Mouse (Mus musculus) adrenal gland, postnatal 25 days (tissue): ENCODE measurements at regions not wholly inside any gene's neighbourhood (a gene's known extent, or its start where the extent isn't known, plus 50 kb on each side); places are given as distances from the start of the nearest gene placed in this dataset.
"Not testable (repeated sequence)": the region's sequence is repeated elsewhere in the genome, so short reads cannot be mapped to it uniquely, and the experiment has no call there.

ENCODE experiments used
- DNase-seq: peaks from one replicate; pipeline ENCODE4 v3.0.0; 2021; ENCODE audit warnings: mixed read lengths

DNA sequence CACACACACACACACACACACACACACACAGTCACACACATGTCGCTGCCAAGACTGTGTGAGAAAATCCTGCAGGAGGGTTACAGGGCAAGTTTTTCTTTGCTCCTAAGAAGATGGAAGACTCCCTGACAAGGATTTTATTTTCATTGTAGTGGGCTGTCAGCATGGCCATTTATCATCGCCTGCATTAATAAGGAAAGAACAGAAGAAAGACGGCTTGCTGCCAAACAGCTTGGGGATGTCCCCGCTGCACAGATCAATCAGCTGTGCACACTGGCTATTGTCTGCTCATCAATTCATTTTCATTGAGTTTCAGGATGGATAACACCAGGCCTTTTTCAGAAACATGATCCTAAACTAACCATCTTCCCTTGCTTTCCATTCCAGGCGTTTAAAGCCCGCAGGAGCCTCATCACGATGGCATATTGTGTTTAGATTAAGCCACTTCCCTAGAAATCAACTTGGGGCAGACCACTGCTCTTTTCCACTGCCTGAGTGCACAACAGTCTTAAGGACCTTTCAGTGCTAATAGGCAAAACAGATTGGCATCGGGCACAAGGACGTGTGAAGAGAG is 213.1 kb upstream of the Crbn start:
- peak; percentile 1 for DNase-seq

DNA sequence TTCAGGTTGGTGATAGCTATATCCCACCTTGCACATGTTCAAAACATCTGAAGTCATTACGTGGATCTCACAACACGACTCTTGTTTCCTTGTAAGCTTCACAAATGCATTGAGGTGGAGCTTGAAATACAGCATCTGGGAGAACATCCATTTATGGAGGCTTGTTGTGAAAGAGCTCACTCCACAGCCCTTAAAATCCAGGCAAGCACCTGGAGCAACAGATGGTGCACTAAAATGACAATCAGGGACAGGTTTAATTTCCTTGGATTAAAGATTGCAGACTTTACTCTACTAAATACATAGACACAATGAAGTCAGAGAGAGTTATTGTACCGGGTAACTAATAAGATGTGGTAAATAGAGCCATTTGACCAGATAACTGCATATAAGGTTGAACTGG is 219.2 kb upstream of the Crbn start:
- DNase-seq: no peak

- DNase-seq: no peak
Measured at GRCm38 (mm10) chr6:107045177-107045576, 245.3 kb upstream of the Crbn start.

DNA sequence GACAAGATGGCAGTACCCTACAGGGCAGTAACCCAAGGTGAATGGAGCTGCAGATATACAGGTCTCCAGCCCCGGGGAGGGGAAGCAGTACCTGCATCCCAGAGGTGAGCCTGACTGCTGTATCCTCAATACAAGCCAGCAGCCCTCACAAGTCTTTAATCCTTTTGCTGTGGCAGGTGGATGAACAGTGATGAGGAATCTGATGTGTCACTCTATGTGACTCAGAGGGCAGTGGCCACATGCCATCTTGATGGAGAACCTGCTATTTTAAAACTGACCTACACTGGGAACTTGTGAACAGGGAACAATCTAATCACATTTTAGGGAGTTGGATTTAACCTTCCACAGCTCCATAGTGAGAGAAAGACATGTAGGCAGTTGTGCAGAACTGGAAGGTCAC is 251.7 kb upstream of the Crbn start:
- peak; percentile 40 for DNase-seq

- DNase-seq: no peak
Measured at GRCm38 (mm10) chr6:107052180-107052579, 252.3 kb upstream of the Crbn start.

DNA sequence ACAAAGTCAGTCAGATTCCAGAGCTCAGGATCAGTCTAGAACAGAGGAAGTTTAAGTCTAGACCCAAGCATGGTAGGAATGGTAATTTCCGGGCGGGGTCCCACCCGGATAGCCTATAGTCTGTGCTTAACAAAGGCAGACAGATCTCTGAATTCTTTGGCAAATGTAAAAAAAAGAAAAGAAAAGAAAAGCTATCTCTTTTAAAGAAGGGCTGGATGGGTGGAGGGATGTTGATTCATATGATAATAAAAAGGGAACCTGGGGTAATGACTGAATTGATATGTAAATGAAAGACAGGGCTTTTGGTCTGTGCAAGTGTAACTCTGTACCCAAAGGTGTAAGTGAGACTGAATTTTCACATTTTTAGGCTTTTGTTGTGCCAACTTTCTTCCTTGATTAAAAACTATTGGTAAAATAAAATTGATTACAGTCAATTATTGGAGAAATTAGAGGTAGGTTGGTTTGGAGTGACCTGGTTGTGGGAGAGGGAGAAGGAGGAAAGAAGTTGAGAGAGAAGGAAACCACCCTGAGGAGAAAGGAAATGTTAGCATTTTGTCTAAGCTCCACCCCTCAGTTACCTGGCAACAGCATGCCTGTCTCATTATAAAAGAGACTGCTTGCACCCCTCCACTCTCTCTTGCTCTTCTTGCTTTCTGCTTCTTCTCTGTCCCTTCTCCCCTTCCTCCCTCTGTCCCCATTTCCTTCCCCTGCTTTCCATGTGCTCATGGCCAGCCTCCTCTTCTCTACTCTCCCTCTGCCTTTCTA is 259.3 kb upstream of the Crbn start:
- no peak for DNase-seq

DNA sequence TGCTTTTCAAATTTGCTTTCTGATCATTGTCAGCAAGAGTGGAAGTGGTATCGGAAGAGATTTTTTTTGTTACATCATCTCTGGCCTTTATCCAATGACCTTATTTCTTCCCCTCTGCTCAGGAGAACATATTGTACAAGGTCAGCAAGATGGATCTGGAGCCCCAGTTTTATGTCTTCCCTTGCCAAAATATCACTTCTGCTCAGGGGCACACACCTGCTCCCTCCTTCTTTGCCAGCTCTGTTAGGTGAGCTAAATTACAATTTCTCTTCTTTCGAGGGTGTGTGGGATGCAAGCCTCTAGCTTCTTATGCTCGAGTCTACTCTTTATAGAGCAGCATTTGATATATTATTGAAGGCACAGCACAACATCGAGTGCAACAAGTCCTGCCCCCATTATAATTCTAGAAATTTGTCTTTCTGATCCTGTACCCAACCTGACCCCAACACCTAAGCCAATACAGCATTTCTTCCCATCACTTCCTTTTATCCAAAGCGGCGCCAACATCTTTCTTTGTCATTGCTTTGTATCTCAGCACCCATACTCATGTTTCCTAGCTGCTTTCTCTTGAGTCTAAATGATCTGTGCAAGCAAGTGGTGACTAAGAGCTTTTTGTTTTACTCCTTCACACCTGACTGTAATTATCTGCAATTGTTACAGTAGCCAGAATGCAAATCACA is 263.1 kb upstream of the Crbn start:
- no peak for DNase-seq

DNA sequence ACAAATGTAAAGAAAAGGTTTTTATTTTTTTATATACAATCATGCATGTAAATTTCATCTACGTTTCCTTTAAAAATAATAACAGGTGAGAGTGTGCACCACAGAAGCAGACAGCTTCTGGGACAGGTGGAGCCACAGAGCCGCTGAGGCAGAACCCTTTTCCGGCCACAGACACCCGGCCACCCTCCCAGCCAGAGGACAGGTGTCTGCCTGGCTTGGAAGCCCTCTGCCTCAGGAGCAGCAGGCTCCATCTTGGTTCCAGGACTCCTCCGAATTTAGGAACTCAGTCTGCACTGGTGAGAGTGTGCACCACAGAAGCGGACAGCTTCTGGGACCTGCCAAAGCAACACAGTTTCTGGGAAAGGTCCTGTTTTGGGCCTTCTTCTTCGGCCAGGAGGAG is 270.6 kb upstream of the Crbn start:
- DNase-seq: no peak

DNA sequence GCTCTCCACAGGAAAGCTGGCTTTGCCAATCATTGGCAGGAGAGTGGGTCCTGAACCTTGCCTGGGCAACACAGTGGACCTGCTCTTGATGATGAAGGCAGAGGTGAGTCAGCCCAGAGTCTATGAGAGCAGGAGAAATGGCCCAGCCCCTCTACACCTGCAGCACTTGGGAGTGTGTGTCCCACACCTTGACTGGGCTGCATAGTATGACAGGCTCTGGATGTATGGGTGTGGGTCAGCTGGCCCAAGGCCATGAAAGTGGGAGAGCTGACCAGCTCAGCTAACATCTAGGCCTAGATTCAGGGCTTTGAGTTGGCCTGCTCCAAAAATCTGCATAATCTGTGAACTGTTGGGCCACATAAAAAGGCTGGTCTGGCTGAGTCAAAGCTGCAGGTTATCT is 292.7 kb upstream of the Crbn start:
- DNase-seq: no peak

DNA sequence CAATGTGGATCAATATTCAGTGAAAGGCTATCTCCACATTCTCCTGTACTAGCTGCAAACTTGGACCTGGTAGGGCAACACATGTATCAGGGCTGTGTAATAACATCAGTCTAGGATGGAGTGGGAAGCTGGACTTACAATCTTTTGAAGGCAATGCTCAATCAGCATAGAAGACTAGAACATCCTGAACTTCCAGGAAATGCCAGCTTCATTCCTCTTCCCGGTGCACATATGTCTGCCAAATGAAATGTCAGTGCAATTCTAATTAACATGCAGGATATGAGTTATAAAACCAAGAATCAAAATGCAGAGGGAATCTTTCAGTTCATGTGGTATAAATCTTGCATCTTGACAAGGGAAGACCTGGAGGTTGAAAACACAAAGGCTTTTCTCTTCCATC is 328.8 kb upstream of the Crbn start:
- DNase-seq: no peak

GRCm38 (mm10) chr6:107167736-107168491 is 361.7 kb upstream of the Lrrn1 start:
- no peak for DNase-seq

GRCm38 (mm10) chr6:107218309-107218708 is 311.3 kb upstream of the Lrrn1 start:
- DNase-seq: no peak

- no peak for DNase-seq
Measured at GRCm38 (mm10) chr6:107218721-107219120, 310.8 kb upstream of the Lrrn1 start.

GRCm38 (mm10) chr6:107222602-107223001 is 307.0 kb upstream of the Lrrn1 start:
- DNase-seq: no peak

DNA sequence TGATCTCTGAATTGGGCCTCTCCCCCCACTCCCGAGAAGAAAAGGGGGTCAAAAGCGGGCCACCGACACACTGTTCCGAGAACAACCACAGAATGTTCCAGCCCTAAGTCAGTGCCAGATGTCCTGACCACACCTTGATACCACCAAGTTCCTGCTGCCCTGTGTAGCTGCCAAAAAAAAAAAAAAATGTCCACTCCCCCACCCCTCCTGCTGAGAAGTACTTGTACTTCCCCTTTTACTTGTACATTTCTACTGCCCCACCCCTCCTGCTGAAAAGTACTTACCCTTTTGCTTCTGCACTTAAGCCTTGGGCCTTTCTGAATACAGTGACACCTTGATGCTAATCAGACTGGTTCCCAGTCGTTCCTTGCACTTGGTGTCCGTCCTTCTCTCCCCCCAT is 299.7 kb upstream of the Lrrn1 start:
- DNase-seq: not testable (repeated sequence)

DNA sequence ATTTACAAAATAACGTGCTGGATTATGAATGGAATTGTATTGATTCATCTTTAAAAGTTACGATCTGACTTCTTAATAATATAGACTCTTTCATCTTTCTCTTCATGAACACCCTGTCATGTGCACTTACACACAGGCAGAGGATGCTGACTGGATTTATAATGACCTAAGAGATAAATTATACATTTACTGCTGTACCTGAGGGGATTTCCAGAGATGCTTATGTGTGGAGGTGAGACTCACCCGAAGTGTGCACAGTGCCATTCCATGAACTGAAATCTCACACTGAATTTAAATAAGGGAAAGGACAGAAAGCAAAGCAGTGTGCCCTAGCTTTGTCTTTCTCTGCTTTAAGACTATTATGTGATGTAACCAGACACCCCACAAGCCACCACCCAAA is 291.9 kb upstream of the Lrrn1 start:
- no peak for DNase-seq

DNA sequence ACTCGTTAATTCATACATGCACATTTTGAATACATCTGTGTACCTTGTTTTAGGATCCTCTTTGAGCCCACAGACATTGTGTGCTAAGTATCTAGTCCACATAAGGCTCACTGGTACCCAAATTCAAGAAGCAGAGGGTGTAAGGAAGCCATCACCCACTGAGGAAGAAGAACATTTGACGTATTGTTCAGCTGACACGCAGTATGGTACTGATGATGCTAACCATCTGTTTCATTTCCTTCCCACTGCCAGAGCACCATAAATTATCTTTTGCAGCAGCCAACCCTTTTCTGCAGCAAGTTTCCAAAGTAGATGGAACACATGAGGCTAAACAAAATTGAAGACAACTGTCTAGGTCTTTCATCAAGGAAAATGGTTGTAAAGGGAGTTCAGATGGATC is 285.6 kb upstream of the Lrrn1 start:
- no peak for DNase-seq

DNA sequence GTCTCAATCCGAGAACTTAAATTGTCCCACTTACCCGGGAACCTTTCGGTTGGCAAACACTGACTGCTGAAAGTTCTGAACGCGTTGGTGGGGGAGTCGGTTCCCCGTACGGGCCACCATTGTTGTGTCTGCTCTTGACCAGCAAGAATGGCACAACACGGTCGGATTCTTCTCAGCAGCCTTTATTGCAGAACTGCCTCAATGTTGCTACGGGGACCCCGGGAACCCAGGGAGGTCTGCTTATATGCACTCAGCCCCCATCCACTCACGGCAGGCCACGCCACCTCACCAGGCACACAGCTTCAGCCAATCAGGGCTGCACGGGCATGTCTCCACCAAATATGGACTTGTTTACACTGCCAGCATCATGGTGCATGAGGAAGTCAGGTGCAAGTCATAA is 249.2 kb upstream of the Lrrn1 start:
- DNase-seq: no peak

DNA sequence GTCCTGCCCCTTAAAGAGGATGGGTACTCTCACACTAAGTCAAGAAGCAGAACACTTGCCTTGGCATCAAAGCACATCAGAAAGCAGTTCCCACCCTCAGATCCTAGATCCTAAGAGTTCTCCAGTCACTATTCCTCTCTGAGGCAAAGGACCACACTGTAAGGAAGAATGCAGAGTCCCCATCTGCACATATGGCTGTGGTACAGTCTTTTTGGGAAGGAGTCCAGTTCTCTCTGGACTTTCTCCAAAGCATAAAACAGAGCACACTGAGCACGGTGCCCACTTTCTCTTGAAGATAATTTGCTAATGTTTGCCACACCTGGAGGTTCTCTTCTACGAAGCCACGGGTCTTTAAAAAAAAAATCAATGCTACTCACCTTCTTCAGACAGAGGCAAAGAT is 238.7 kb upstream of the Lrrn1 start:
- DNase-seq: no peak

DNA sequence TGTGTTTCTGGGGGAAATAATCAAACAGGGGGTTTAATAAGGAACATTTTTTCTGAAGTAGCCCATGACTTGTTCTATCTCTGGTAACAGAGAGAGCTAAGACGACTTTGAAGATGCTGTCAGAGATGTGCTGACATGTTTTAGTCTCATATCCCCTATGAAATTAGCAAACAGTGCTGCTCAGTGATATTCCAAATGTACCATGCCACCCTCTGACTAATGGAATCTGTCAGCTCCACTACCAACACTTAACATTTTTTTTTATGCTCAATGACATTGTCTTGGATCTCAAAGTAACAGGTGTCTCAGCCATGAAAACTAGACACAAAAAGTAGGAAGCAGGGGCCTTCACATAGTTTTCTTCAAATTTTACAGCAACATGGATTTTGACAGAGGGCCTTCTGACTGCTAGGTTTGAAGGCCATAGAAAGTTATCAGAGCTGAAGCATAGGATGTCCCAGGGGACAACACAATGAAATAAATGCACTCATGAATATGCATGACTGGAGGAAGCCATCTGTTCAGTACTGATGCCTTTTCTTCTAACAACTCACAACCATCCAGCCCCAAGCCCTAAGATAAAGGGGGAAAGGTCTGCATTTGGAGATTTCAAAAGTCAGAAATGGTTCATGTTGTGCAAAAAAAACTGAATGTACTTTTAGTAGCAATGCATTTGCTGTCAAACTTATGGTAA is 225.7 kb upstream of the Lrrn1 start:
- no peak for DNase-seq

DNA sequence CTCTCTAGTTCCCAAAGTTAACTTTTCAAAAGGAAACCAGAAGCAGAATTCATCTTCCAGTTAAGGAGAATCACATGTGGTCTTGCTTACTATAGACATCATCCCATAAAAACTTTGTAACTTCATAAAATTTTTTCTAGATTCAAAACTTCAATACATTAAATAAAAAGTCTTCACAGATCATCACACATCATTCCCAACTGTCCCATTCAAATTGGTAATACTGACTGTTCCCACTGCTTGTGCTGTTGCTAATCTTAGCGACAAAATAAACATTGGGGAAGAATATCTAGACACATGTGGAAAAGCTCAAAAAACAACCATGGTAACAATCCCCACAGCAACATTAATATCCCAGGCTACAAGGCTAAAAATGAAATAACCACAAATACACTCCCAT is 210.0 kb upstream of the Lrrn1 start:
- no peak for DNase-seq

GRCm38 (mm10) chr6:107350503-107350902 is 179.1 kb upstream of the Lrrn1 start:
- no peak for DNase-seq
